Mouse (Mus musculus): ENCODE results near the gene Pecam1.

DNA sequence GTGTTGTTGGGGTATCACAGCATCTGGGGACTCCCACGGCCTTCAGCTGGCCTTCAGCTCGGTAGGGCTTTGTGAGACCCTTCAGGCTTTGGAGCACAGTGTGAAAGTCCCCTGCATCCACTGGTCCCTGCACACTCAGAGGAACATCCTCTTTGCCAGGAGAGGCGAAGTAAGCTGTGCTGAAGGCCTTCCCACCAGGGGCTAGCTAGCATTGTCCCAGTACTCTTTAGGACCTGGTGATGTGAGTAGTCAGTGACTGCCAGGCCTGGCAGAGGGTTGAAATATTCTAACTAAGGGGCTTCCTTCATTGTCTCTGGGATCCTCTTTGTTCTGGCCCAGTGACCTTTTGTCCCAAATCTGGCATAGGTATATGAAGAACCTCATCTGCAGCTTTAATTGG, 13.8 kb downstream of the Pecam1 start:
- TF ChIP-seq POLR2AphosphoS2 (IDR thresholded peaks at IDR 0.05; ENCODE audit: low read depth, low read length): no peak
- no peak for TF ChIP-seq POLR2A (IDR thresholded peaks at IDR 0.05; ENCODE audit: low read depth, low read length)
- no peak for TF ChIP-seq CTCF (conservative IDR thresholded peaks at IDR 0.05 in 1 of 2, IDR thresholded peaks at IDR 0.05 in 1 of 2; ENCODE audit: low read depth in 2 of 2, low read length in 2 of 2)
- TF ChIP-seq USF1 (IDR thresholded peaks at IDR 0.05; ENCODE audit: low read depth, low read length): no peak
- TF ChIP-seq UBTF (IDR thresholded peaks at IDR 0.05; ENCODE audit: low read depth, low read length): no peak
- TF ChIP-seq MAZ (IDR thresholded peaks at IDR 0.05; ENCODE audit: low read depth, low read length): no peak
- TF ChIP-seq EP300 (IDR thresholded peaks at IDR 0.05; ENCODE audit: low read length): no peak

Measured in CH12.LX (cell line).